ENCODE assay signal across 8 mouse cellular contexts in the genomic region with DNA sequence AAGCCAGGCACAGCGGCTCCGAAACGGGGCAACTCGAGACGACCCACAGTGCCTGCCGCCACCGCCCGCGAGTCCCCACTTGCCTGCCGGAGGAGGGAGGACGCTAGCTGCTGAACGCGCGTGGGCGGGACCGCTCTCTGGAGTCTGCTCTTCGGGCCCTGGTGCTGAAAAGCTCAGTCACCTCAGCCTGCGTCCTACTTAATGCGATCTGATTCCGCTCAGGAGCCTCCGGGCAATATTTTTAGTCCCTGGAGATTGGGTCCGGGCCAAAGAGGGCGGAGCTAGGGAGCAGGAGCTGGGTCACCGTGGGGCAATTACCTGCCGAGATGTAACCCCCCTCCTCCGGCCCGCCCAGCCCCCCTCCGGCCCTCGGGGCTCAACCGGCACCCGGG. TPM values are rescaled to one million over a fixed set of nuclear protein-coding genes. Genes with fewer than 3 reads are reported as not detected.
DNase-seq lines count a peak whose midpoint lies in the region; ATAC-seq and TF ChIP-seq lines count a peak whose summit lies in the region.

No protein-coding gene starts in this region.

- H3K4me1 ChIP-seq in forebrain, embryonic 15.5 days = peaks cover 12% of the 10 kb centered on the region
- H3K4me1 ChIP-seq in lung, embryonic 15.5 days = peaks cover 20% of the 10 kb centered on the region
- peaks cover 55% of the 10 kb centered on the region for H3K4me1 ChIP-seq in thymus, adult 2 months (replicated peaks; ENCODE audit: control insufficient read depth, insufficient read depth, low read length)

- TF ChIP-seq CTCF in brain, embryonic 14.5 days (IDR thresholded peaks at IDR 0.05; ENCODE audit: borderline replicate concordance, extremely low read depth, insufficient read depth, insufficient read length) = no peak
- TF ChIP-seq CTCF in thymus, adult 2 months (IDR thresholded peaks at IDR 0.05; ENCODE audit: borderline replicate concordance, control insufficient read depth, extremely low read depth, insufficient read depth, low read length, poor library complexity) = 0 out of 2 replicates have a peak, but pooled peaks have one; percentile 30

- peak overlapping the region; percentile 98 for H3K4me3 ChIP-seq in forebrain, embryonic 15.5 days
- peak overlapping the region; percentile 89 for H3K4me3 ChIP-seq in lung, embryonic 15.5 days
- H3K4me3 ChIP-seq in thymus, adult 2 months (ENCODE audit: control insufficient read depth, insufficient read depth, low read length) = peak overlapping the region; percentile 65

- ATAC-seq in forebrain, embryonic 15.5 days (replicated peaks) = peak; percentile 62
- peak; percentile 44 for ATAC-seq in lung, embryonic 15.5 days (ENCODE audit: borderline replicate concordance, extremely low read depth, low FRiP score, low TSS enrichment)

- no peaks in the 10 kb centered on the region for H3K27me3 ChIP-seq in forebrain, embryonic 15.5 days
- no peaks in the 10 kb centered on the region for H3K27me3 ChIP-seq in lung, embryonic 15.5 days
- H3K27me3 ChIP-seq in thymus, adult 2 months (ENCODE audit: control insufficient read depth, insufficient read depth, low read length) = no peaks in the 10 kb centered on the region

- DNase-seq in CD8-positive naive resting alpha-beta T cell, adult 2 months (ENCODE audit: low read depth in 2 of 2, low spot score in 2 of 2) = peak; percentile 79 to 81
- peak; percentile 77 for DNase-seq in brain, embryonic 14.5 days (ENCODE audit: low read depth)
- DNase-seq in heart, postnatal 25 days (ENCODE audit: low spot score) = peak; percentile 61
- DNase-seq in layer of hippocampus, adult 8-10 months (ENCODE audit: low spot score in 2 of 2) = peak; percentile 79 to 81
- DNase-seq in ovary, adult 18-20 months (ENCODE audit: low spot score) = peak; percentile 66
- peak; percentile 84 for DNase-seq in thymus, adult 2 months

- no peaks in the 10 kb centered on the region for H3K9me3 ChIP-seq in forebrain, embryonic 15.5 days
- no peaks in the 10 kb centered on the region for H3K9me3 ChIP-seq in lung, embryonic 15.5 days

- peak overlapping the region; percentile 87 for H3K27ac ChIP-seq in forebrain, embryonic 15.5 days (replicated peaks)
- peak overlapping the region; percentile 90 for H3K27ac ChIP-seq in lung, embryonic 15.5 days
- peak overlapping the region; percentile 71 for H3K27ac ChIP-seq in thymus, adult 2 months (ENCODE audit: control insufficient read depth, insufficient read depth, low read length)

- H3K9ac ChIP-seq in forebrain, embryonic 15.5 days (replicated peaks) = peak overlapping the region; percentile 94
- peak overlapping the region; percentile 82 for H3K9ac ChIP-seq in lung, embryonic 15.5 days

- TF ChIP-seq POLR2A in brain, embryonic 14.5 days (IDR thresholded peaks at IDR 0.05; ENCODE audit: borderline replicate concordance, extremely low read depth, insufficient read depth, insufficient read length, poor library complexity, severe bottlenecking) = no peak
- no peak for TF ChIP-seq POLR2A in thymus, adult 2 months (IDR thresholded peaks at IDR 0.05; ENCODE audit: control insufficient read depth, extremely low read depth, insufficient read depth, low read length, poor library complexity)

- peak overlapping the region; percentile 76 for H3K4me2 ChIP-seq in forebrain, embryonic 15.5 days (replicated peaks)
- peak overlapping the region; percentile 74 for H3K4me2 ChIP-seq in lung, embryonic 15.5 days

- intact Hi-C loops in heart, postnatal 25 days (cut with DNase I) = loop anchor here (5.0 kb wide), 1 partner anchor 228 kb away; no protein-coding TSS in a partner anchor

- H3K36me3 ChIP-seq in forebrain, embryonic 15.5 days = peaks cover 28% of the 10 kb centered on the region
- peaks cover 26% of the 10 kb centered on the region for H3K36me3 ChIP-seq in lung, embryonic 15.5 days
- peaks cover 16% of the 10 kb centered on the region for H3K36me3 ChIP-seq in thymus, adult 2 months (ENCODE audit: control insufficient read depth, insufficient read depth, low read length)

- under 1% methylated on average over 31 of the region's 31 CpGs for WGBS in forebrain, embryonic 15.5 days
- WGBS in lung, embryonic 15.5 days = under 1% methylated on average over 31 of the region's 31 CpGs
- under 1% methylated on average over 31 of the region's 31 CpGs for WGBS in thymus, adult 2 months

RNA-seq across cellular contexts. Expression of a gene that starts 0.5 kb away (rescaled TPM):
- polyA plus RNA-seq in brain, embryonic 14.5 days (2012; rRNA removed) = 59.9 and 78.3 TPM in 2 replicates
- polyA plus RNA-seq in forebrain, embryonic 15.5 days (2015; fragmentation: Nextera tagmentation; extraction: Ambion mirVana) = 19.2 and 20.3 TPM in 2 replicates
- total RNA-seq in heart, postnatal 25 days (2021) = 10 to 100 TPM; 67.2 to 67.5 TPM
- 100 to 1,000 TPM; 161 to 192 (median 173) TPM for total RNA-seq in layer of hippocampus, adult 8-10 months (2022)
- 18.4 and 22.3 TPM in 2 replicates for polyA plus RNA-seq in lung, embryonic 15.5 days (2015; fragmentation: Nextera tagmentation; extraction: Ambion mirVana)
- polyA plus RNA-seq in thymus, adult 2 months (2012; rRNA removed) = 188 and 213 TPM in 2 replicates

RNA-seq across cellular contexts. Expression of a gene that starts 17.1 kb away (rescaled TPM):
- polyA plus RNA-seq in brain, embryonic 14.5 days (2012; rRNA removed) = 7.1 and 8.0 TPM in 2 replicates
- polyA plus RNA-seq in forebrain, embryonic 15.5 days (2015; fragmentation: Nextera tagmentation; extraction: Ambion mirVana) = 2.6 and 3.3 TPM in 2 replicates
- 10 to 100 TPM; 11.9 to 13.6 TPM for total RNA-seq in heart, postnatal 25 days (2021)
- 10 to 100 TPM in 2 of 4 experiments, 1 to 10 TPM in 2; 7.0 to 20.0 (median 14.1) TPM for total RNA-seq in layer of hippocampus, adult 8-10 months (2022)
- polyA plus RNA-seq in lung, embryonic 15.5 days (2015; fragmentation: Nextera tagmentation; extraction: Ambion mirVana) = 15.2 and 17.8 TPM in 2 replicates
- 21.6 and 27.3 TPM in 2 replicates for polyA plus RNA-seq in thymus, adult 2 months (2012; rRNA removed)

RNA-seq across cellular contexts. Expression of a gene that starts 27.7 kb away (rescaled TPM):
- polyA plus RNA-seq in brain, embryonic 14.5 days (2012; rRNA removed) = 45.0 and 61.4 TPM in 2 replicates
- polyA plus RNA-seq in forebrain, embryonic 15.5 days (2015; fragmentation: Nextera tagmentation; extraction: Ambion mirVana) = 23.0 and 25.4 TPM in 2 replicates
- 10 to 100 TPM; 35.2 to 38.9 TPM for total RNA-seq in heart, postnatal 25 days (2021)
- 10 to 100 TPM; 37.7 to 55.7 (median 49.0) TPM for total RNA-seq in layer of hippocampus, adult 8-10 months (2022)
- 19.6 and 21.2 TPM in 2 replicates for polyA plus RNA-seq in lung, embryonic 15.5 days (2015; fragmentation: Nextera tagmentation; extraction: Ambion mirVana)
- polyA plus RNA-seq in thymus, adult 2 months (2012; rRNA removed) = 22.9 and 24.9 TPM in 2 replicates

RNA-seq across cellular contexts. Expression of a gene that starts 29.8 kb away (rescaled TPM):
- 73.6 and 85.0 TPM in 2 replicates for polyA plus RNA-seq in brain, embryonic 14.5 days (2012; rRNA removed)
- 48.2 and 54.3 TPM in 2 replicates for polyA plus RNA-seq in forebrain, embryonic 15.5 days (2015; fragmentation: Nextera tagmentation; extraction: Ambion mirVana)
- 10 to 100 TPM; 13.5 to 15.8 TPM for total RNA-seq in heart, postnatal 25 days (2021)
- 10 to 100 TPM; 35.5 to 47.2 (median 40.6) TPM for total RNA-seq in layer of hippocampus, adult 8-10 months (2022)
- polyA plus RNA-seq in lung, embryonic 15.5 days (2015; fragmentation: Nextera tagmentation; extraction: Ambion mirVana) = 36.8 and 42.2 TPM in 2 replicates
- 97.7 and 105 TPM in 2 replicates for polyA plus RNA-seq in thymus, adult 2 months (2012; rRNA removed)

RNA-seq across cellular contexts. Expression of a gene that starts 34.6 kb away (rescaled TPM):
- polyA plus RNA-seq in brain, embryonic 14.5 days (2012; rRNA removed) = 13.3 and 22.8 TPM in 2 replicates
- 4.8 and 4.9 TPM in 2 replicates for polyA plus RNA-seq in forebrain, embryonic 15.5 days (2015; fragmentation: Nextera tagmentation; extraction: Ambion mirVana)
- 100 to 1,000 TPM; 106 to 118 TPM for total RNA-seq in heart, postnatal 25 days (2021)
- 10 to 100 TPM; 36.1 to 43.8 (median 39.7) TPM for total RNA-seq in layer of hippocampus, adult 8-10 months (2022)
- 16.3 and 16.7 TPM in 2 replicates for polyA plus RNA-seq in lung, embryonic 15.5 days (2015; fragmentation: Nextera tagmentation; extraction: Ambion mirVana)
- polyA plus RNA-seq in thymus, adult 2 months (2012; rRNA removed) = 56.4 and 62.9 TPM in 2 replicates

Comparison
In these comparisons a context has a peak if more than half of its experiments do, and no peak if none do; other contexts are left out.
1. Peak in every context shown above with its lines: DNase-seq, ATAC-seq, H3K4me3 ChIP-seq and H3K27ac ChIP-seq.